Mouse (Mus musculus) forelimb bud, embryonic 11.5 days (tissue): ENCODE results near the gene Tcp10a.
"Not testable (repeated sequence)": the region's sequence is repeated elsewhere in the genome, so short reads cannot be mapped to it uniquely, and the experiment has no call there.

Source experiments
- DNase-seq: peaks from one replicate; pipeline ENCODE4 v3.0.0-alpha.2; 2012; ENCODE audit warnings: low read depth, low spot score

Gene Tcp10a

DNA sequence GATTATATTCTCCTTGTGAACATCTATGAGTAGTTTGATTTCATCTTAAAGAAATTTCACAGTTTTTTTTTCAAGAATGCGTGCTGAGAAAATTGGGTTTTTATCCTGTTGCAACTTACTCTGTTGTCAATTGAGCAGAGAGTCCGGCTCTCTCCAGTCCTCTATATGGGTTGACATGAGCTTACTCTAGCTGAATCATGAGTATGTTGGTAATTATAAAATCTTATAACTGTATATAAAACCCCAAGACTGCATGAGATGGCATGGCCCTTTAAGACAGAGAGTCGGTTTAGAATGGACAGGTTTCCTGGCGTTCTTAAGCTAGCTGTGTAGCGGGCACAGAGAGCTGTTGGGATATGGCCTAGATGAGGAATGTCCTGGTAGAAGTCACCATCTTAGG, at the start of gene Tcp10a:
TSS of gene Tcp10a (plus strand) at position 301 of the 400 bp plus-strand sequence.
- not testable (repeated sequence) for DNase-seq

DNA sequence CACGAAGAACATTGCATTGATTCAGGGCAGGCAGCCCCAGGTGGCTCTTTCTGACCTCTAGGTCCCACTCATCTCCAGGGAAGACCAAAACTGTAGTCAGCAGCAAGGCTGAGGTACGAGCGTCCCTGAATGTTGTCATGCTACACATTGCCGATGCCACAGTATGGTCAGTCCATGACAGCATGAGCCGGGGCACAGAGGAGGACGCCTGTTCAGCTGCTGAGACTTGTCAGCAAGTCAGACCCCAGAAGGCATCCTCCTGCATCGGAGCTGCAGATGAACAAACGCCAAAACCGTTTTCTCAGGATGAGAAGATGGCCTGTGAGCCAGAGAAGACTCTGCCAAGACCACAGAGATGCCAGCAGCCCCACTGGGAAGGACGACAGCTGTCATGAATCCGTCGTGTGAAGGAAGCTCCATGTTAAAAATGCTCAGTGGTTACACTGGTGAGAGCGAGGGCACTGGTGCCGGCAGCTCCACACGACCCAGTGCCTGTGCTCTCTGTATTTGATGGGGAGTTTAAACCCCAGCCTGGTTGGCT, 45.7 kb upstream of the Tcp10a start:
- DNase-seq: no peak

DNA sequence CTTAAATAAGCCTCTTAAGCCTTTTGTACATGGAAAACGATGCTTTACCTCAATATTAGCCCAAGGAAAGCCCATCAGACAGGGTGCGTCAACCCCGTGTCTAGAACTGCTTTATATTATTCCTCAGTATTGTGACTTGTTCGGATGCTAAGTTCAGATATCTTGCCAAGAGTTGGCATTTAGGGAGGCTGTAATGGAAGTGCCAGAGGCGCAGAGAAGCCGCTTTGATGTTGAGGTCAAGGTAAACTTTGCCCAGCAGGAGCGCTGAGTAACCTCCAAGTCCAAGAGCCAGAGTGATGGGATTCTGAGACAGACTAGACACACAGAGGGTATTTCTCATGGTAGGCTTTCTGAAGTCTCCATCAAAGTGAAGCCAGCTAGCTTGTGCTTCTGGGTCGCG, 45.2 kb upstream of the Tcp10a start:
- no peak for DNase-seq

DNA sequence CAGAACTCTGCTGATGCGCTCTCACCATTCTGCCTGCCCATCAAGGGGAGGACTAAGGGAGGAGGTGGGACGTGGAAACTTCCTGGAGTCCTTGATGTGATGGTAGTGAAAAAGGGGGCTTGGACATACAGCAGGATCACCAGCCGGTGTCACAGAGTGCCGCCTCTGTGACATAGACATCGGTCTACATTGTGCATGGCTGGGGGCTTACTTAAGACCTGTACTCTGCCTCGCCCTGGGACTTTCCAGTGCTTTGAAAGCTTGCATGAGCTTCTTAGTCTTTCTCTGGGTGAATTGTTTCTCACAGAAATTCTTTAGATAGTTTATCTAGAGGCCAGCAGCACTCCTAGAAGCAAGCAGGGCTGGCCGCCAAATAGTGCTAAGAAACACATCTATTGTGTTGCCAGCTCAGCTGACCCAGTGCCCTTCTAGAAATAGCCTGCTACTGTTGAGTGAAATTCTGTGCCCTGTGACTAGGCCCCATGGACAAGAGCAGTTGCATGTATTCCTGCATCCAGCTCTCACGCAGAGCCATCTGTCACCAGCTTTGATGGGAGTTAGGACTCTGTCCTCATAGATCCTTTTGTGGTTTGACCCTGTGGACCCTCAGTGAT, 40.0 kb upstream of the Tcp10a start:
- DNase-seq: no peak

DNA sequence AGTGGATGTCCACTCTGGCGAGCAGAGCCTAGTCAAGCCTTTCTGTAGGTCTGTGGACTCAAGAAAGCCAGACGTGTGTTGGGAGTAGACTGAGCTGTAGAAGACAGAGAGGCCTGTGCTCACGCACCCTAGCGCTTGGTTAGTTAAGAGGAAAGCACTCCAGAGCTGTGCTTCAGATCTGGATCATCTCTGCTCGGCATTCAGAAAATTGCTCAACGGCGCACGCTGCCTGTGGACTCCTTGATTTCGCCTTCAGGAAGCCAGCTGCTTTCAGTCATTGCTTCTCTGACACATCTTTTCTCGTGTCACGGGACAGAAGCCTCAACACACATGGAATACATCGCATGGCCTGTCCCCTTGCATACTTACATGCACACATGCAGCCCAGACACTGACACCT, 39.2 kb upstream of the Tcp10a start:
- DNase-seq: no peak

DNA sequence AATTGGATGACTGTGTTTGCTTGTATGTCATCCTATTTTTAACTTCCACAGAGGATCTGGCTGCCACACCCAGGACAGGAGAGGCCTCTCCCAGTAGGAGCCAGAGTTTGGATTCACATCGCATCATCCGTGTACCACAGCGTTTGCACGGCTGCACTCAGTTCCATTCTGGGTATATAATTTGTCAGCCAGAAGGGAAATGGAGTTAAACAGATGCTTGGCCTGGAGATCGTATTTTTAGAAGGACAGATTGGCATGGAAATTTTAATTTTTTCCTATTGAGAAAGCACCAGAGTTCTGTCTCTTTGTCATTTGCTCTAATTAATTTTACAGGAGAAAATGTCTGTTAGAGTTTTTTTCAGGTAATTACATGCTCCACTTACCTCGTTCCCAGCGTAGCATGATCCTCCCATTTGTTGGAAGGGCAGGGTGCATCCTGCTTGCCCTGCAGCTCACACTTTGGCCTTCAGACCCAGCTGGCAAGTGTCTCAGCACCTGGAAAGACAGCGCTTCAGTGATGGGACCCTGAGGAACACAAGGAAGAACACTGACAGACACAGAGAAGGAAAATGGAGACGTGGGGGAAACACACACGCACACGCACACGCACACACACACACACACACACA, 37.9 kb upstream of the Tcp10a start:
- DNase-seq: no peak

DNA sequence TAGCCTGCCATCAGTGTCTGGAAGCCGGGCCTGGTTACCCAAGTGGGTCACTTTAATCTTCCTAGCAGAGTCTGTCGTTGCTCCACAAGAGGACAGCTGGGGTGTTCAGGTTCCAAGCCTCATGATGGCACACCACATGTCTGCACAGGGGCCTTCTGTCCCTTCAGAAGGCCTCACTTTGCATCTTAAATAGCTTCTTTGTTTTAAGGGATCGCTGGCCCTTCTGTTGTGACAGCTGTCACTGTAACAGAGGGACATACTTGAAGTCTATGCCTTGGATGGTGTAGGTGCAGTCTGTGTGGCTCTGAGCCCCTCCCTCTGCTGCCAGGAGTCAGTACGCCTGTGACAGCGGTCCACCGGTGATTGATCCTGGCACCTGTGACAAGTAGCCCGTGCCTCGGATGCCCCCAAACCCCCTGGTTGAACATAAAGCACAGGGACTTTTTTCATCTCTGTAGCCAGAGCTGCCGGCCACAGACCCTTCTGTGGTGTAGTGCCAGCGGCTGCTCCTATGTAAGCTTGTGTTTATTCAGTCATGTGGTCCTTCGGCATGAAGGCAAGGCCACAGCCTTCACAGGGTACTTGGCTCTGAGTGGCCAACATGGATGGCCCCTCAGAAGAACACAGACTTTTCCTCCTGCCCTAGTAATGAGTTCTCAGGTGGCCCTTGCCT, 32.3 kb upstream of the Tcp10a start:
- DNase-seq: no peak

DNA sequence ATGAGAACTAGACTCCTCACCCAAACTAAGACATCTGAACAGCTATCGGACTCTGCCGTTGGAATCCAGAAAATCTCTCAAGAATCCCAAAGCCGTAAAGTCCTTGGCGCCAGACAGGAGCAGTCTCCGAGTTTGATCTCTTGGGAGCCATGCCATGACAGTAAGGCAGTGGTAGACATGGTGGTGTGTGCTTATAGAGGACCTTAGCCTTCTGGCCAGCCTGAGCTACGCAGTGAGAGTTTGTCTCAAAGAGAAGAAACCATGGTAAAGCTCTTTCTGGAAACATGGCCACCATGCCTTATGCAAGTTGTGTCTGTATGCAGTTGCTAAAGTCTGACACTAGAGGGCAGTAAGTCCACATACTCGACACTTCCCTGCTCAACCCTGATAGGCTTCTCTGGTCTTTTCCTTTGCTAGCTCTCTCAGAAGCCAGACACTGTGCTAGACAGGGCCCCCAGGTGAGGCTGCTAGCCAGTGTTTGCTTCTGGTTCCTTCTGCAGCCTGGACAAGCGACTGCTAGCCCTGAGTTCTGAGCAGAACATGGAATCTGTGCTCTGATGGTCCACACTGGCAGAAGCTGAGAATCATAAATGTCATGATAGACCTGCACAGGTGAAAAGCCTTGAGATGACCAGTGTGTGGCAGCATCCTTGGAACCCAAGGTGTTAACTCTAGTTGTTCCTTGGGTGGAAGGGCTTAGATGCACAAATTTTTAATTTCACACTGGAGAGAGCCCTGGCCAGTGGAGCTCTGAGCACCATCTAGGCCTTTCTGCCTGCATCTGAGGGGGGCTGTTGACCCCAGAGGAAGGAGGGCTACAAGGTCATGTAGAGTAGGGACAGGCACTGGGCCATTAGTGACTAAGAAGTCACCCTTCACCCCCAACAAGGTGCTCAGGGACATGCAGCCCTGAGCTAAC, 17.9 kb upstream of the Tcp10a start:
- not testable (repeated sequence) for DNase-seq

DNA sequence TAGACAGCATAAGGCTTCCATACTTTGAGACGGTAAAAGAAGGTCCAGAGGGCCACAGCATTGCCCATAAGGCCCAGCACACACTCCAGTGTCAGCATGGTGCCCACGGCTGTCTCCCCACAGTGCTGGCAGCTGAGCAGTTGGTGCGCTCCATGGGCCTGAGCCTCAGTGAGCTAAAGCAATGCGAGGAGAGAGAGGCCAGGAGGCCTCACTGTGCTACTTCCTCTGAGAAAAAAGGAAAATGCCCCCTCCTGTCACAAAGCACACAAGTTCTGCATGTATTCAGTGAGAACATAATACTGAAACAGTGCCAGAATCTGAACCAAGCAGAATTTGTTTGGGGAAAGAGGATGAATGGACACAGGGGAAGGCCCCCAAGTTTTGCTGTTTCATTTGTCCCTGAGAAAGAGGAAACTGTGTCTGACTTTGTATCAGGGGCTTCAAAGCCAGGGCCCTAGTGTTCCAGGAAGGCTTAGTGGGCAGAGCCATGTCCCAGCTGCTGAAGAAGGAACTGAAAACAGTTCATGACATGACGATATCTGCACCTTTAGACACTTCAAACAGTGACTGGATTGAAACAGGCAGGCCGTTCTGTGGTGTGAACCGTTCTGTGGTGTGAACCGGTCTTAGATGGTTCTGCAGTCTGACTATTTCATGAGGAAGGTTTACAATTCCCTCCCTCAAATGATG, 8.6 kb upstream of the Tcp10a start:
- not testable (repeated sequence) for DNase-seq

DNA sequence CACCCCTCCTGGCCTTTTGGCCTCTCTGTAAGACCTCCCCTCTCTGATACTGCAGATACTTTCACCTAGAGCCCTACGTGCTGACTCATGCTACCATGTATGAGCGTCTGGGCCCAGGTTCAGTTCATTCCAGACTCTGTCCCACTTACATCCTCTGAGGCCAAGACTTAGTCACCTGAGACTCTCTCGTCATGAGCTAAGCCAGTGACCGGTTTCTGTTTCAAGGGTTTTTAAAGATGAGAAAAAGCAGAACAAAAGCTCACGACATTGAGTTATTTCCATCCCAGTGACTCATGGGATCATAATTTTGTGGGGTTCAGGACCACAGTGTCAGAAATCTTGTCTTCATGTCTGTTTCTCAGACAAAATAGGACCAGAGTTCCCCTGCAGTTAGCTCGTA, 4.7 kb upstream of the Tcp10a start:
- DNase-seq: not testable (repeated sequence)

DNA sequence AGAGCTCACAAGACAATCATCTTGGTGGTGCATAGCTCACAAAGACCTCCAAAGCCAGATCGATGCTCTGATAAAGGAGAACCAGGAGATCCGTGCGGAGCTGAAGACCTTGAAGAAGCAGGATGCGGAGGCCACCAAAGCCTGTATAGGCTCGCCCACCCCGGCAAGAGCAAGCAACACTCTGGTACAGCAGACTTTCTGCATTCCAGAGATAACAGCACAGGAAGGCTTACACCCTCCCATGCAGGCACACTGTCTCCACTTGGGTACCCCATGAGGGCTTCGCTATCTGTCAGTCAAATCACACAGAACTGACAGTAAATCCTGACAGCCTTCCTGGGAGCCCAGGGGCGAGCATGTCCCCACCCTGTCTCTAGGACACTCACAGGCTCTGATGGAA, 2.0 kb downstream of the Tcp10a start:
- DNase-seq: not testable (repeated sequence)

DNA sequence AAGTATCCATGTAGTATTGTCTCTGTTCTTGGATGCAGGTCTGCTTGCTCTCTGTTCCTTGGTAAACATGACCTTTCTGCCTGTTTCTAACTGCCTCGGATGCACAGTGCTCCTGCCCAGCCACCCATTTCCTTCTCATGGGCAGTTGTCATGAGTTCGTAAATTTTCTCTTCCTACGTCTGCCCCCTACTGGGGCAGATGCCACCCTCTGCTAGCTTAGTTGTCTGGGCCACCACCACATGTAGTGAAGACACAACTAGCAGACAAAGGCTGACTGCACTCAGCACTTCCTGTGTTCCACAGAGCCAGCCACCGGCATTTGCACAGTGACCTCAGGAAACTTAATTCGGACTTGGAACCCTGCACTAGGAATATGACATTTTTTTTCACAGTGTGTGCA, 8.3 kb downstream of the Tcp10a start:
- DNase-seq: not testable (repeated sequence)

DNA sequence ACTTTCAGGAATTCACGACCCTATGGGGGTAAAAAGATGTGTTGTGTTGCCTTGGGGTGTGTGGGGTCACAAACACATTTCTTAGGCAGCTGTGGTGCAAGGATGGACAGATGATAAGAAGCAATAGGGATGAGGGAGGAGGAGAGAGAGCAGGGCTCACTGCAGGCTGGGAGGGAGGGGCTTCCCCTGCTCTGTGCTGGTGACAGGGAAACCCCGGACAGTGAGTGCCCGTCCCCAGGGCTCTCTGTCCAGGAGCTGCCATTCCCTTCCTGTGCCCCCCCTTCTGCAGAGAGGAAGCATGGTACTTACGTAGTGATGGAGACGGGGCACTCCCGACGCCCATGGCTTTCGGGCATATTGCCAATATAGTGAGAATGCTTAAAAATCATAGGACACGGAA, 12.9 kb downstream of the Tcp10a start:
- not testable (repeated sequence) for DNase-seq

DNA sequence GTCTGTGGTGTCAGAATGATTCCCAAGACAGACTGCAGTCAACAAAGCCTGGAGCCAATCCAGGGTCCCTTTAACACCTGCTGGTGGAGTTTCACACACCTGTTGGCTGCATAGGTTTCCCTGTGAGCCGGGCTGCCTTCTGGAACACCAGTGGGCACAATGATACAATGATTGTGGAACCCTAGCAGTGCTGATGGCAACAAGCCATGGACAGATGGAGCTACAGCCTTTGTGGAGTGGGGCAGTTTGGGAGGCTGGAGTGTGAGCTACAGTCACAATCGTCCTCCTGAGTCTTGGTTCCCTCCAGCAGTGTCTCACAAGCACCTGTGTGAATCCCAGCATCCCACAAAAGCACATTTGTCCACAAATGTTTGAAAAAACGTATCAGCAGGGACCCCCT, 24.3 kb downstream of the Tcp10a start:
- DNase-seq: not testable (repeated sequence)

DNA sequence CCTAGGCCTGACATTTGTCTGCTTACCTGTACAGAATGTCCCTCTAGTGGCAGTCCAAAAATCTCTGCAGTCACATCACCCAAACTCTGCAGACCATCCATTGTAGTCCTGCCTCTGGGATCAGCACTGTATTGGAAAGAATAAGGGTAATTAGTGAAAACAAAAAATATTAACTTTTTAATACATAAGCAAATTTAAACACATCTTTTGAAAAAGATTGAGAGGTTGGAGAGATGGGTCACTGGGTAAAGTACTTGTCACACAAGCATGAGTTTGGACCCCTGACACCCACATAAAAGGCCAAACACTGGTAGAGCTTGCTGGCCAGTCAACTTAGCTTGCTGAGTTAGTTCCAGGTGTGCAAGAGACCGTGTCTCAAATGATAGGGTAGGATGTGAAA, 28.1 kb downstream of the Tcp10a start, which contains the start of gene Ttll2:
TSS of gene Ttll2 (minus strand) at position 101 of the 400 bp plus-strand sequence.
- not testable (repeated sequence) for DNase-seq

DNA sequence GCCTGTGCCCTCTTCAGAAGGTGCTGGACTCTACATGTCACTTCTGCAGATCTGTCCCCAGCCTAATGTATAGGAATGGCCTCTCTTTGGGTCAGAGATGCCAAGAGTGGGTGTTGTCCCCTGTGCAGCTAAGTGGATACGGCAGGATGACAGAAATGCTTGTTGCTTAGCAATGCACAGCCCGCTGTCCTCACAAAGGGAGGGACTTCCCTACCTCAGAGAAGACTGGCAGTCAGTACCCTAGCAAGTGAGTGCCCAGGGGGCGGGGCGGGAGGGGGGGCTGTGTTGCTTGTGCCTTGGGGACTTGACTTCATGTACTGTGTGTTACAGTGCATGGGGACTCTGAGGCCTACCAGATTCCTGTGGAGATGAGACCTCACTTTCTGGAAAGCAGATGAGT, 35.4 kb downstream of the Tcp10a start:
- DNase-seq: not testable (repeated sequence)

DNA sequence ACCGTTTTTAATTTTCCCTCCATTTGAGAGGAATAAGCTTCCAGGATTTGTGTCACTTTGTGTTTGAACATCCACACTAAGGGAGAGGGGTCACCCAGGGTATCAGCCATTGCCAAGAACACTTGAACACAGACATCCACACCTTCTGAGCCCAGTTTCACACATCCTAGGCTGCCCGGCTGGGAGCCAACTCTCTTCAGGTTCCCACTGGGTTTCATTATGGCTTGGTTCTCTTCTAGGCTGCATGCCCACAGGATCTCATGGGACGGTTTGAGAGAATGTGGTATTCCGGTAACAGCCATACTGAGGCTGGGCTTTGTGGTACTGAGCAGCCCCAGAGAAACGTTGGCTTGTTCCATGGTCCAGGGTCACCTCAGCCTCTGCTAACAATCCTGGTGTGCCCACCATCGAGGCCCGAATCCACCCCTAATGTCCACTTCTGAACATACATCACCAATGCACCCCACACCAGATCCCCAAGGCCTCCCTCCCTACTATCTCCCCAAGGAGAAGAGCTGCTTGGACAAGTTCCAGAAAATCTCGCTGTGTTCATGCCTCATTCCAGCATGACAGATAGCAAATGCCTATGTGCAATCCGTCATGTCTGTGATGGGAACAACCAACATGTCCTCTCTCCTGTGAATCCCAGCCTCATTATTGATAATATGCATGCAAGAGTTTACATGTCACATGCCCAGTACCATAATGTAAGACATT, 36.5 kb downstream of the Tcp10a start:
- DNase-seq: not testable (repeated sequence)

DNA sequence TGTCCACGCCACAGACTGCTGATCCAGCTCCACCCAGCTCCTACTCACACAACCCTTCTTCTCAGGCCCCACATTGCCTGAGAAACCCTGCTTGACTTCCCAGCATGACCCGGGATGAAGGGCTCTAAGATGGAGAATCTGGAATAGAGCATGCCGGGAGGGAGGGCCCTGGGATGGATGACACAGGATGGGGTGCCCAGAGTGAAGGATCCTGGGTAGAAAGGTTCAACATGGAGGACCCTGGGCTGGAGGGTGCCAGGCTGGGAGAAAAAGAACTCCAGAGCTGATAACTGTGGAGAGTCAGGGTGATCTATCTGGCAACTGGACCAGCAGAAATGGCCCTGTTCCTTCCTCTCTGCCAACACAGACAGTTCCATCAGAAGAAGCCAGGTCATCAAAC, 41.2 kb downstream of the Tcp10a start:
- not testable (repeated sequence) for DNase-seq

DNA sequence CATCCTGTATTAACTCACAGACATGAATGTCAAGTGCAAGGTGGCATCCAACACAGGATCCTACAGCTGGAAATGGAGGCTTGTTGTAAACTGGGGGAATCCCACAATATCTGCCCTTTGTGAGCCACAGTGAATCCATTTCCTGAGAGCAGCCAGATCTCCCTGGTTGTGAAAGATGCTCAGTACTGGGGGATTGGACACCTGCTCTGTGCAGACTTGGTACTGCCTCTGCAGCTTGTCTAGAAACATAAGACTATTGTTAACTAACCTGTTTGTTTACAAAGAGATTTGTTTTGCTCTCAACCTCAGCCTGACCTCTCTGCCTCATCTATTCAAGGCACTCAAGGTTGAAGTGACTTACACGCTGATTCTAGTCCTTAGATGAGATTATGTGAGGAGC, 41.8 kb downstream of the Tcp10a start:
- not testable (repeated sequence) for DNase-seq

DNA sequence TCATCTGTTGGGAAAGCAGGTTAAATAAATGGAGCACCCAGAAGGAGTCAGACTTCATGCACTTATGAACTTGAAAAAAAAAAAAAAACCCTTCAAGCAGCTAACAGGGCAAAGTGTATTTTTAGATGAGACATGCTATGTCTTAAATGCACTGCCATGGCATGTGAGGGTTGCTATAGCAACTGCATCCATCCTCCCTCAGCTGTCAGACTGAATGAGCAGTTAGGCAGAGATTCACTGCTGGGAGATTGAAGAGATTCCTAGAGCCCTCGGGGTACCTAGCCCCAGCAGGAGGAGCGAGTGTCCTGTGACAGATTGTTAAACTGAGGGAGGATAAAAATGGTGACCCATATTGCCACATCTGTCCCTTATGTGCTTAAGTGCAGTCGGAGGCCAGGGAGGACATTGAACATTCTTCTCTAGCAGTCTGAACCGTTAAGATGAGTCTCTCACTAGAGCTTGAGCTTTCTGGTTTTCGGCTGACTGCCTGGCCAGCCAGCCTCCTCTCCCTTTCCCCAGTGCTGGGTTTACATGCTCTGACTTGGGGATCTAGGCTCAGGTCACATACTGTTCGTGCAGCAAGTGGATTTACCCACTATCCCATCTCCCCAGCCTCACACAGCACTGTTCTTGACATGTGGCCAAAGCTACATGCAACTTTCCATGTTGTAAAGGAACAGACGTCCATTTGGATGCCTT, 42.4 kb downstream of the Tcp10a start:
- not testable (repeated sequence) for DNase-seq
